Mouse (Mus musculus): ENCODE measurements at regions not wholly inside any gene's neighbourhood (a gene's known extent, or its start where the extent isn't known, plus 50 kb on each side); places are given as distances from the start of the nearest gene placed in this dataset.

GRCm38 (mm10) chr14:105604451-105604850, 292.2 kb downstream of the Spry2 start:
- no peak for ATAC-seq (replicated peaks; ENCODE audit: insufficient number of reproducible peaks, low FRiP score, low TSS enrichment, poor library complexity, severe bottlenecking)

- ATAC-seq (replicated peaks; ENCODE audit: insufficient number of reproducible peaks, low FRiP score, low TSS enrichment, poor library complexity, severe bottlenecking) = no peak
Observed at GRCm38 (mm10) chr14:105603047-105603461, 293.6 kb downstream of the Spry2 start.

- no peak for ATAC-seq (replicated peaks; ENCODE audit: insufficient number of reproducible peaks, low FRiP score, low TSS enrichment, poor library complexity, severe bottlenecking)
Observed at GRCm38 (mm10) chr14:105599550-105600453, 296.8 kb downstream of the Spry2 start.

- ATAC-seq (replicated peaks; ENCODE audit: insufficient number of reproducible peaks, low FRiP score, low TSS enrichment, poor library complexity, severe bottlenecking) = no peak
Observed at GRCm38 (mm10) chr14:105589751-105590150, 306.9 kb downstream of the Spry2 start.

GRCm38 (mm10) chr14:105589261-105589660, 307.4 kb downstream of the Spry2 start:
- no peak for ATAC-seq (replicated peaks; ENCODE audit: insufficient number of reproducible peaks, low FRiP score, low TSS enrichment, poor library complexity, severe bottlenecking)

GRCm38 (mm10) chr14:105588391-105589163, 308.0 kb downstream of the Spry2 start:
- ATAC-seq (replicated peaks; ENCODE audit: insufficient number of reproducible peaks, low FRiP score, low TSS enrichment, poor library complexity, severe bottlenecking) = no peak

- ATAC-seq (replicated peaks; ENCODE audit: insufficient number of reproducible peaks, low FRiP score, low TSS enrichment, poor library complexity, severe bottlenecking) = no peak
Observed at GRCm38 (mm10) chr14:105588029-105588390, 308.6 kb downstream of the Spry2 start.

- no peak for ATAC-seq (replicated peaks; ENCODE audit: insufficient number of reproducible peaks, low FRiP score, low TSS enrichment, poor library complexity, severe bottlenecking)
Observed at GRCm38 (mm10) chr14:105584632-105585031, 312.0 kb downstream of the Spry2 start.

GRCm38 (mm10) chr14:105583497-105583896, 313.1 kb downstream of the Spry2 start:
- ATAC-seq (replicated peaks; ENCODE audit: insufficient number of reproducible peaks, low FRiP score, low TSS enrichment, poor library complexity, severe bottlenecking) = no peak

GRCm38 (mm10) chr14:105576266-105576665, 317.9 kb downstream of the Ndfip2 start:
- ATAC-seq (replicated peaks; ENCODE audit: insufficient number of reproducible peaks, low FRiP score, low TSS enrichment, poor library complexity, severe bottlenecking) = no peak

- no peak for ATAC-seq (replicated peaks; ENCODE audit: insufficient number of reproducible peaks, low FRiP score, low TSS enrichment, poor library complexity, severe bottlenecking)
Observed at GRCm38 (mm10) chr14:105572036-105572891, 313.9 kb downstream of the Ndfip2 start.

- no peak for ATAC-seq (replicated peaks; ENCODE audit: insufficient number of reproducible peaks, low FRiP score, low TSS enrichment, poor library complexity, severe bottlenecking)
Observed at GRCm38 (mm10) chr14:105570156-105570555, 311.8 kb downstream of the Ndfip2 start.

GRCm38 (mm10) chr14:105565827-105566226, 307.5 kb downstream of the Ndfip2 start:
- no peak for ATAC-seq (replicated peaks; ENCODE audit: insufficient number of reproducible peaks, low FRiP score, low TSS enrichment, poor library complexity, severe bottlenecking)

GRCm38 (mm10) chr14:105562843-105563242, 304.5 kb downstream of the Ndfip2 start:
- ATAC-seq (replicated peaks; ENCODE audit: insufficient number of reproducible peaks, low FRiP score, low TSS enrichment, poor library complexity, severe bottlenecking) = no peak

- no peak for ATAC-seq (replicated peaks; ENCODE audit: insufficient number of reproducible peaks, low FRiP score, low TSS enrichment, poor library complexity, severe bottlenecking)
Observed at GRCm38 (mm10) chr14:105556813-105557212, 298.4 kb downstream of the Ndfip2 start.

- no peak for ATAC-seq (replicated peaks; ENCODE audit: insufficient number of reproducible peaks, low FRiP score, low TSS enrichment, poor library complexity, severe bottlenecking)
Observed at GRCm38 (mm10) chr14:105544066-105544465, 285.7 kb downstream of the Ndfip2 start.

- ATAC-seq (replicated peaks; ENCODE audit: insufficient number of reproducible peaks, low FRiP score, low TSS enrichment, poor library complexity, severe bottlenecking) = no peak
Observed at GRCm38 (mm10) chr14:105542486-105543145, 284.2 kb downstream of the Ndfip2 start.

- no peak for ATAC-seq (replicated peaks; ENCODE audit: insufficient number of reproducible peaks, low FRiP score, low TSS enrichment, poor library complexity, severe bottlenecking)
Observed at GRCm38 (mm10) chr14:105542090-105542485, 283.7 kb downstream of the Ndfip2 start.
